Mouse (Mus musculus) hindbrain, postnatal 0 days (tissue): ENCODE results near the gene Heatr5a. TPM values are rescaled to one million over a fixed set of nuclear protein-coding genes. Genes with fewer than 3 reads are reported as not detected.

Experiments used
- ATAC-seq: fragments of 200-750 bp; cut with Nextera tagmentation; 2 replicates; pipeline ENCODE4 v1.8.0; 2017; ENCODE audit warnings: mild to moderate bottlenecking, moderate TSS enrichment, moderate library complexity
- DNase-seq: peaks from one replicate; pipeline ENCODE4 v3.0.0-alpha.2; 2015; ENCODE audit warnings: low spot score
- H3K27ac ChIP-seq: fragments of 300-500 bp; sonication (generic); 2 replicates; pipeline ENCODE4 v1.5.1; 2014; ENCODE audit warnings: mild to moderate bottlenecking
- H3K27me3 ChIP-seq: fragments of 300-500 bp; sonication (generic); 2 replicates; pipeline ENCODE4 v1.6.1; 2014; ENCODE audit warnings: low read length, mixed read lengths; ENCODE audit not compliant: insufficient read depth
- H3K36me3 ChIP-seq: fragments of 300-500 bp; sonication (generic); 2 replicates; pipeline ENCODE4 v1.6.1; 2014; ENCODE audit warnings: low read length, mixed read lengths; ENCODE audit not compliant: insufficient read depth
- H3K4me1 ChIP-seq: fragments of 300-500 bp; sonication (generic); 2 replicates; pipeline ENCODE4 v1.6.1; 2014; ENCODE audit warnings: antibody characterized with exemption, low read length, mixed read lengths; ENCODE audit not compliant: insufficient read depth
- H3K4me2 ChIP-seq: fragments of 300-500 bp; sonication (generic); 2 replicates; pipeline ENCODE4 v1.6.1; 2014; ENCODE audit warnings: low read depth, mild to moderate bottlenecking, low read length, moderate library complexity, mixed read lengths
- H3K4me3 ChIP-seq: fragments of 300-500 bp; sonication (generic); 2 replicates; pipeline ENCODE4 v1.5.1; 2014; ENCODE audit warnings: low read length
- H3K9ac ChIP-seq: fragments of 300-500 bp; sonication (generic); replicated peaks from 2 replicates; pipeline ENCODE4 v1.6.1; 2014; ENCODE audit warnings: mild to moderate bottlenecking, low read length, moderate library complexity, mixed read lengths
- H3K9me3 ChIP-seq: fragments of 300-500 bp; sonication (generic); 2 replicates; pipeline ENCODE4 v1.6.1; 2016; ENCODE audit warnings: low read length, mixed read lengths
- CTCF ChIP-seq: IDR thresholded peaks from 2 replicates; pipeline ENCODE4 v1.5.1; 2016; ENCODE audit warnings: antibody characterized with exemption, control low read depth, low read depth
- WGBS: fragments of 180-500 bp; shearing (Covaris S2); extraction: QIAGEN DNeasy Blood & Tissue Kit; methylation state at CpG from one replicate; pipeline ENCODE4 v1.1.7; 2014; 5-methylcytosine and 5-hydroxymethylcytosine counted together
- polyA plus RNA-seq: library from polyadenylated mRNA; unstranded; fragments of >200 nt; fragmentation: Nextera tagmentation; extraction: Ambion mirVana; gene quantifications from 2 replicates; pipeline ENCODE4 v1.2.1, GENCODE M21; 2015
- total RNA-seq: library from RNA; depleted of rRNA; stranded (reverse); fragments of >200 nt; gene quantifications from 2 replicates; pipeline ENCODE4 v1.2.3, GENCODE M21; 2014

Gene Heatr5a
- total and polyA plus RNA-seq, 2 experiments from 2014 or later = 3.2 to 30.8 TPM

DNA sequence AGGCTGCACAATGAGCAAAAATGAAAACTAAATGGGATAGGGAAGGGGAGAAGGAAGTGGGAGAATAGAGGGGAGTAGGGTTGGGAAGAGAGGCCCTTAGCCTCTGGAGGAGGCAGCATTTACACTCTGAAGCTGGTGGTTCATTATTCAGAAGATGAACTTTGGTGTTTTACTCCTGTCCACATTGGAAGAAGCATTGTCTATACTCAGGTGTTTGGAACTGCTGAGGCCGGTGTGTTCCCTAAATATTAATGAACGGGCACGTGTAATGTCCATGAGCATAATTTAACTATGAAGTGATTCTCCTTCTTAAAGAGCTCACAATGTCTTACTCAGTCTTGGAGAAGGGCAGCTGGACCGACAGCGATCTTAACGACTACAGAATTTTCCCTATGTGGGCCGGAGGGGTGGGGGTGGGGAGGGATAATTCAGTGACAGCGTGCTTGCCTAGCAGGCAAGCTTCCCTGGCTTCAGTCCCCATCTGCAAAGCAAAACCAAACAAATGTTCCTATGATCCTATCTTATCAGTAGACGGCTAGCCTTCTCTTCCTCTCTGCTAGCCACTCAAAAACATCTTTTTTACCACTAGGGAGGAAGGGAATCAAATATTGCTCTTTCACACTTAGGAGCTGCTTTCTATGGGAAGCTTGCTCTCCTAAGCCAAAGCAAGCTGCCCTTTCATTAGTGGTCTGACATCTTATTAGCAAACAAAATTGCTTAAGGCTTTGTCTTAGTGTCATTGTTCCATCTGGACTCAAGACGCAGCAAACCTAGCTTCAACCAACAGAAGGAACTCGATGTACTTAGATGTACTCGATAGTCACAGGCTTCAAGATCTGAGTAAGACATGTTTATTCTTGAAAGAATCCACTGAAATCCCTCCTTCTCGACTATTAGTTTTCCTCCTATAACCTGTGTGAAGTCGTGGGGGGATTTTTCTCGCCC is 127.3 kb downstream of the Heatr5a start:
- H3K27ac ChIP-seq = peak overlapping the region; percentile 71; the same call in 1 of the 2 replicates
- TF ChIP-seq CTCF = no peak

DNA sequence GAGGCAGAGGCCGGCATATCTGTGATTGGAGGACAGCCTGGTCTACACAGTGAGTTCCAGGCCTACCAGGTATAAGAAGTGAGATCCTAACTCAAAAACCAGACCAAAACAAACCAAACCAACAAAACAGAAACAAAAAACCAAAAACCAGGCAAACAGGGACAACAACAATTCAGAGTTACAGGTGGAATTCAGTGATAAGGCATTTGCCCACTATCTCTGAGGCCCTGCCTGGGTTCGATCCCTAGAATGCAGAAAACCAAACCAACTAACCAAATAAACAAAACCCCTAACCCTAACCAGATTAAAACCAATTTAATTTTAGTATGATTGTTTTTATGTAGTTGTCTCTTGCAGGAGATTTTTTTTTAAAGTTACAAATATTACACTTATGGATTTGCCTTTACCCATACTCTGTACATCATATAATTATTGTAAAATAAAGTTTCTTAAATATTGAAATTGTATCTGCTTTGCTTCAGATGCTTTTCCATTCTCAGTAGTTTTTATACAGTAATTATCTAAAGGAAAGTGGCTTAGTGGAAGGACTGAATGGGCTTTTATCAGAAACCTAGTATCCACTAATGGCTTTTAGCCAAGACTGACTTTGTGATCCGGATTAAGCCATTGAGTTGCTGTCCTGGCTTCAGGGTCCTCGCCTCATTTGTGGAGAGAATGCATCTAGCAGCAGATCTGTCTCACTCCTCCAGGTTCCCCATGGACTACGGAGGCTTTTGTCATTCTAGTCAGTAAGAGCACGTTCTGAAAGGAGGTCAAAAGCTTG is 128.8 kb downstream of the Heatr5a start:
- Histone ChIP-seq H3K4me1 (0 out of 2 replicates have a peak, but pooled peaks cover 7% of the 10 kb centered on the region), H3K9ac (no peak overlapping the region), H3K36me3 (no peaks in the 10 kb centered on the region), H3K4me3 (no peak overlapping the region), H3K27me3 (no peaks in the 10 kb centered on the region), H3K9me3 (no peaks in the 10 kb centered on the region), H3K27ac (no peak overlapping the region), H3K4me2 (no peak overlapping the region)
- ATAC-seq = no peak
- WGBS = 54% methylated on average over 6 of the region's 6 CpGs
- peak; percentile 35 for DNase-seq
- TF ChIP-seq CTCF = no peak

More for the DNA sequence above, 127.3 kb downstream of the Heatr5a start:
- DNase-seq = no peak
- H3K9ac ChIP-seq = peak overlapping the region; percentile 57
- 34% methylated on average over 15 of the region's 15 CpGs for WGBS
- no peaks in the 10 kb centered on the region for H3K36me3 ChIP-seq
- H3K9me3 ChIP-seq = no peaks in the 10 kb centered on the region
- peak overlapping the region; percentile 70 for H3K4me2 ChIP-seq
- 0 out of 2 replicates have a peak, but pooled peaks cover 7% of the 10 kb centered on the region for H3K4me1 ChIP-seq
- no peak for ATAC-seq
- peak overlapping the region; percentile 61 for H3K4me3 ChIP-seq
- H3K27me3 ChIP-seq = no peaks in the 10 kb centered on the region

DNA sequence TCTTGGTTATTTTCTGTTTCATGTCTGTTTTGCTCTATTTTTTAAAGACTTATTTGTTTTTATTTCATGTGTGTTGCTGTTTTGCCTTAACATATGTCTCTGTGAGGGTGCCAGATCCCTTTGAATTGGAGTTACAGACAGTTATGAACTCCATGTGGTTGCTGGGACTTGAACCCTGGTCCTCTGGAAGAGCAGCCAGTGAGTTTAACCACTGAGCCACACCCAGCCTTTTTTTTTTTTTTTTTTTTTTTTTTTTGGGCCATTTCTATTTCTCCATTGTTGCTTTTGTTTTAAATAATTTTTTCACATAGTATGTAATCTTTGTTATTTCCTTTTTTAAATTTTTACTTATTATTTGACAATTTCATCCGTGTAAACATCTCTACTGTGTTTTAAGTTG is 131.3 kb downstream of the Heatr5a start:
- Histone ChIP-seq H3K27me3 (no peaks in the 10 kb centered on the region), H3K4me3 (no peak overlapping the region), H3K36me3 (no peaks in the 10 kb centered on the region), H3K4me2 (no peak overlapping the region), H3K27ac (no peak overlapping the region), H3K9me3 (no peaks in the 10 kb centered on the region), H3K4me1 (0 out of 2 replicates have a peak, but pooled peaks cover 7% of the 10 kb centered on the region), H3K9ac (no peak overlapping the region)
- 89% methylated on average over 1 of the region's 1 CpGs for WGBS
- DNase-seq (no peak), ATAC-seq (no peak)
- TF ChIP-seq CTCF = no peak

DNA sequence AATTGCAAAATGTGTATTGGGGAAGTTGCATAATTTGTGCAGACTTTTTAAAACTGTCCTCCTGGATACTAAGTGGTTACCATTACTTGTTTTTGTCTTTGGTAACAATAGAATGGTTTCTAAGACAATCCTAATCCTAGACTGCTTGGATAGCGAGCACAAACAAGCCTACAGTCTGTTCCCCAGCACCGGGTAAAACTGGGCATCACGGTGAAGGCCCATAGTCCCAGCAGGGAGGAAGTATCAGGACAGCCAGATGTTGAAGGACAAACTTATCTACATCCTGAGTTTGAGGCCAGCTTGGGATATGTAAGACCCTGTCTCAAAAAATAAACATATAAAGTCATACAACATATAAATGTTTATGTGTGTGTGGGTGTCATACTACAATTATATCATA is 135.9 kb downstream of the Heatr5a start:
- no peak overlapping the region for H3K4me2 ChIP-seq
- no peaks in the 10 kb centered on the region for H3K36me3 ChIP-seq
- TF ChIP-seq CTCF = no peak
- H3K4me1 ChIP-seq = no peaks in the 10 kb centered on the region; the same call in 1 of the 2 replicates
- no peaks in the 10 kb centered on the region for H3K9me3 ChIP-seq
- ATAC-seq = no peak
- DNase-seq = no peak
- 61% methylated on average over 3 of the region's 3 CpGs for WGBS
- H3K27me3 ChIP-seq = no peaks in the 10 kb centered on the region
- H3K9ac ChIP-seq = no peak overlapping the region
- H3K4me3 ChIP-seq = no peak overlapping the region
- H3K27ac ChIP-seq = no peak overlapping the region

- ATAC-seq = no peak
- no peak overlapping the region for H3K4me2 ChIP-seq
- H3K4me3 ChIP-seq = no peak overlapping the region
- no peak for DNase-seq
- 80% methylated on average over 13 of the region's 13 CpGs for WGBS
- no peak for TF ChIP-seq CTCF
- H3K9me3 ChIP-seq = no peaks in the 10 kb centered on the region
- no peaks in the 10 kb centered on the region for H3K27me3 ChIP-seq
- peaks cover 6% of the 10 kb centered on the region for H3K4me1 ChIP-seq
- H3K36me3 ChIP-seq = no peaks in the 10 kb centered on the region
- no peak overlapping the region for H3K9ac ChIP-seq
- no peak overlapping the region for H3K27ac ChIP-seq
Measured at GRCm38 (mm10) chr12:51831931-51832330, 139.2 kb downstream of the Heatr5a start.

DNA sequence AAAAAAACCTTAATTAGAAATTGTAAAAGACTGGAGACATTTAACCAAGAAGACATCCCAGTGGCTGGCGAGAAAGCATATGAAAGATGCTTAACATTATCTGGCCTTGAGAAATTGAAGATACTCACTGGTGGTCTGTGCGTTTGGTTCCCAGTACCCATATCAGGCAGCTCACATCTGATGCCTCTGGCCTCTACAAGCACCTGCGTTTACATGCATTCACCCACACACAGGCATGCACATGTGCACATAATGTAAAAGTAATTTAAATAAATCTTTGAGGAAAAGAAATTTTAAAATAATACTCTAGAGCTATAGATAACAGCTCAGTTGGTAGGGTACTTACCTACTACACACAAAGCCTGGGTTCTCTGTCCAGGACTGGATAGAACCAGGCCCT is 139.8 kb downstream of the Heatr5a start:
- Histone ChIP-seq H3K9me3 (no peaks in the 10 kb centered on the region), H3K4me2 (no peak overlapping the region), H3K27ac (no peak overlapping the region), H3K9ac (no peak overlapping the region), H3K4me3 (no peak overlapping the region), H3K27me3 (no peaks in the 10 kb centered on the region), H3K4me1 (peaks cover 6% of the 10 kb centered on the region), H3K36me3 (no peaks in the 10 kb centered on the region)
- ATAC-seq (no peak), DNase-seq (no peak)
- TF ChIP-seq CTCF = no peak
- WGBS = 93% methylated on average over 3 of the region's 3 CpGs
